ENCODE assay signal across 24 mouse cellular contexts in genomic region chr11:68882107-68882506, GRCm38 (mm10). TPM values are rescaled to one million over a fixed set of nuclear protein-coding genes. Genes with fewer than 3 reads are reported as not detected.
DNase-seq lines count a peak whose midpoint lies in the region; ATAC-seq lines count a peak whose summit lies in the region.
"Had no signal": no experiment of that assay in that cellular context is flagged by ENCODE, and none has a peak within 500 bp of the region (broad histone marks: within the 10 kb centered on the region; RNA-seq: fewer than 3 reads in every experiment).

No protein-coding gene starts in this region.

- H3K4me1 ChIP-seq in heart, embryonic 12.5 days (replicated peaks), result peaks cover 5% of the 10 kb centered on the region
- H3K4me1 ChIP-seq in midbrain, embryonic 11.5 days (ENCODE audit: control insufficient read depth, insufficient read depth, low read length), result no peaks in the 10 kb centered on the region
- H3K4me1 ChIP-seq in midbrain, embryonic 13.5 days (replicated peaks), result no peaks in the 10 kb centered on the region
- peaks cover 4% of the 10 kb centered on the region; the same call in 1 of the 2 replicates for H3K4me1 ChIP-seq in embryonic facial prominence, embryonic 10.5 days
- H3K4me1 ChIP-seq: forebrain, embryonic 10.5 days; neural tube, embryonic 15.5 days had no signal

- no peaks in the 10 kb centered on the region for H3K36me3 ChIP-seq in heart, embryonic 12.5 days
- H3K36me3 ChIP-seq in midbrain, embryonic 11.5 days (ENCODE audit: control insufficient read depth, insufficient read depth, low read length), result no peaks in the 10 kb centered on the region
- H3K36me3 ChIP-seq in midbrain, embryonic 13.5 days, result no peaks in the 10 kb centered on the region
- H3K36me3 ChIP-seq in embryonic facial prominence, embryonic 10.5 days (replicated peaks), result no peaks in the 10 kb centered on the region
- H3K36me3 ChIP-seq: forebrain, embryonic 10.5 days; limb, embryonic 12.5 days; neural tube, embryonic 15.5 days had no signal

- H3K4me2 ChIP-seq in heart, embryonic 12.5 days, result 0 out of 2 replicates have a peak overlapping the region, but pooled peaks have one; percentile 27
- no peak overlapping the region for H3K4me2 ChIP-seq in midbrain, embryonic 11.5 days
- no peak overlapping the region for H3K4me2 ChIP-seq in midbrain, embryonic 13.5 days (replicated peaks)
- H3K4me2 ChIP-seq: limb, embryonic 12.5 days; neural tube, embryonic 15.5 days had no signal

- no peaks in the 10 kb centered on the region for H3K9me3 ChIP-seq in heart, embryonic 12.5 days (replicated peaks)
- H3K9me3 ChIP-seq in midbrain, embryonic 11.5 days (ENCODE audit: control insufficient read depth, low read length), result no peaks in the 10 kb centered on the region
- H3K9me3 ChIP-seq in midbrain, embryonic 13.5 days, result no peaks in the 10 kb centered on the region
- H3K9me3 ChIP-seq in embryonic facial prominence, embryonic 10.5 days, result no peaks in the 10 kb centered on the region
- H3K9me3 ChIP-seq: forebrain, embryonic 10.5 days; limb, embryonic 12.5 days; megakaryocyte, embryonic 14.5 days; neural tube, embryonic 15.5 days had no signal

- no peaks in the 10 kb centered on the region for H3K27me3 ChIP-seq in heart, embryonic 12.5 days (replicated peaks)
- H3K27me3 ChIP-seq in midbrain, embryonic 11.5 days (ENCODE audit: control insufficient read depth, insufficient read depth, low read length), result no peaks in the 10 kb centered on the region
- no peaks in the 10 kb centered on the region for H3K27me3 ChIP-seq in midbrain, embryonic 13.5 days
- H3K27me3 ChIP-seq in embryonic facial prominence, embryonic 10.5 days (replicated peaks; ENCODE audit: low read depth, poor library complexity, severe bottlenecking), result no peaks in the 10 kb centered on the region; the same call in 1 of the 2 replicates
- H3K27me3 ChIP-seq: limb, embryonic 12.5 days; neural tube, embryonic 15.5 days had no signal

- H3K4me3 ChIP-seq in heart, embryonic 12.5 days, result no peak overlapping the region
- H3K4me3 ChIP-seq in midbrain, embryonic 11.5 days (ENCODE audit: low read depth, low read length), result no peak overlapping the region
- no peak overlapping the region for H3K4me3 ChIP-seq in midbrain, embryonic 13.5 days (replicated peaks)
- no peak overlapping the region for H3K4me3 ChIP-seq in embryonic facial prominence, embryonic 10.5 days
- H3K4me3 ChIP-seq: forebrain, embryonic 10.5 days; gastrocnemius, adult 2 months; limb, embryonic 12.5 days; megakaryocyte, embryonic 14.5 days; neural tube, embryonic 15.5 days had no signal

- no peak for DNase-seq in heart, postnatal 36 days
- DNase-seq in midbrain, embryonic 11.5 days (ENCODE audit: low spot score, missing footprints), result peak; percentile 21
- DNase-seq in embryonic facial prominence, embryonic 10.5 days (ENCODE audit: low spot score), result peak; percentile 37
- no peak for DNase-seq in cerebellum, postnatal 25 days
- DNase-seq: adrenal gland, postnatal 10 days; cerebellum, adult 9-11 months; embryo, embryonic 11 days; gastrocnemius, adult 2 months; kidney, adult 9 months; kidney, postnatal 4 days; lung, adult 18-20 months; lung, postnatal 14 days had no signal

- 0 out of 2 replicates have a peak overlapping the region, but pooled peaks have one; percentile 4 for H3K9ac ChIP-seq in heart, embryonic 12.5 days
- H3K9ac ChIP-seq in midbrain, embryonic 11.5 days (ENCODE audit: low read length), result no peak overlapping the region
- no peak overlapping the region for H3K9ac ChIP-seq in midbrain, embryonic 13.5 days (replicated peaks)
- H3K9ac ChIP-seq: limb, embryonic 12.5 days; neural tube, embryonic 15.5 days had no signal

- H3K27ac ChIP-seq in heart, embryonic 12.5 days (ENCODE audit: poor library complexity, severe bottlenecking), result no peak overlapping the region
- no peak overlapping the region for H3K27ac ChIP-seq in midbrain, embryonic 11.5 days (ENCODE audit: low read depth, low read length)
- H3K27ac ChIP-seq in midbrain, embryonic 13.5 days, result no peak overlapping the region
- H3K27ac ChIP-seq in embryonic facial prominence, embryonic 10.5 days (replicated peaks), result no peak overlapping the region
- H3K27ac ChIP-seq: forebrain, embryonic 10.5 days; gastrocnemius, adult 2 months; limb, embryonic 12.5 days; neural tube, embryonic 15.5 days had no signal

- WGBS in heart, embryonic 12.5 days, result 24% methylated on average over 14 of the region's 14 CpGs
- 21% methylated on average over 14 of the region's 14 CpGs for WGBS in midbrain, embryonic 11.5 days
- 16% methylated on average over 14 of the region's 14 CpGs for WGBS in midbrain, embryonic 13.5 days
- WGBS in embryonic facial prominence, embryonic 10.5 days, result 18% methylated on average over 14 of the region's 14 CpGs

- ATAC-seq in heart, embryonic 12.5 days (ENCODE audit: insufficient number of reproducible peaks, low FRiP score), result no peak
- no peak for ATAC-seq in midbrain, embryonic 11.5 days (ENCODE audit: low FRiP score)
- no peak for ATAC-seq in midbrain, embryonic 13.5 days
- ATAC-seq in inflammation-experienced regulatory T-cells, adult 6 months, result no peak
- ATAC-seq: midbrain, embryonic 16.5 days had no signal

- intact Hi-C loops in heart, postnatal 36 days (cut with DNase I), result no loop called here

RNA-seq across cellular contexts. Expression of gene Rnf222, which starts 6.2 kb away (rescaled TPM):
- polyA plus RNA-seq in heart, embryonic 12.5 days (2016; fragmentation: Nextera tagmentation; extraction: Ambion mirVana), result 0.17 TPM in 1 of 2 replicates, not detected in the other
- total RNA-seq in heart, postnatal 36 days (2021), result not detected
- 0.04 and 0.07 TPM in 2 replicates for polyA plus RNA-seq in midbrain, embryonic 11.5 days (2014; fragmentation: Nextera tagmentation; extraction: Ambion mirVana)
- 0.04 and 0.05 TPM in 2 replicates for polyA plus RNA-seq in midbrain, embryonic 13.5 days (2015; fragmentation: Nextera tagmentation; extraction: Ambion mirVana)
- not detected in 2 replicates for polyA plus RNA-seq in embryonic facial prominence, embryonic 10.5 days (2016; fragmentation: Nextera tagmentation; extraction: Ambion mirVana)
- not detected for polyA plus RNA-seq in inflammation-experienced regulatory T-cells, adult 6 months (2017; shearing (Covaris generic))
- total RNA-seq: gastrocnemius, adult 2 months; layer of hippocampus, postnatal 10 days; left cerebral cortex, postnatal 10 days had no signal
- polyA plus RNA-seq: hindbrain, embryonic 11.5 days; midbrain, embryonic 16.5 days; neural tube, embryonic 15.5 days had no signal

RNA-seq across cellular contexts. Expression of gene Ndel1, which starts 10.4 kb away (rescaled TPM):
- polyA plus RNA-seq in heart, embryonic 12.5 days (2016; fragmentation: Nextera tagmentation; extraction: Ambion mirVana), result 62.7 and 67.0 TPM in 2 replicates
- 10 to 100 TPM; 60.9 to 71.3 TPM for total RNA-seq in heart, postnatal 36 days (2021)
- 47.6 and 49.6 TPM in 2 replicates for polyA plus RNA-seq in midbrain, embryonic 11.5 days (2014; fragmentation: Nextera tagmentation; extraction: Ambion mirVana)
- 79.9 and 80.8 TPM in 2 replicates for polyA plus RNA-seq in midbrain, embryonic 13.5 days (2015; fragmentation: Nextera tagmentation; extraction: Ambion mirVana)
- 56.5 and 57.4 TPM in 2 replicates for polyA plus RNA-seq in embryonic facial prominence, embryonic 10.5 days (2016; fragmentation: Nextera tagmentation; extraction: Ambion mirVana)
- polyA plus RNA-seq in inflammation-experienced regulatory T-cells, adult 6 months (2017; shearing (Covaris generic)), result 10 to 100 TPM; 30.8 to 36.0 (median 32.1) TPM

RNA-seq across cellular contexts. Expression of gene Rpl26, which starts 19.3 kb away (rescaled TPM):
- polyA plus RNA-seq in heart, embryonic 12.5 days (2016; fragmentation: Nextera tagmentation; extraction: Ambion mirVana), result 640 and 666 TPM in 2 replicates
- total RNA-seq in heart, postnatal 36 days (2021), result 100 to 1,000 TPM; 655 to 678 TPM
- polyA plus RNA-seq in midbrain, embryonic 11.5 days (2014; fragmentation: Nextera tagmentation; extraction: Ambion mirVana), result 841 and 881 TPM in 2 replicates
- polyA plus RNA-seq in midbrain, embryonic 13.5 days (2015; fragmentation: Nextera tagmentation; extraction: Ambion mirVana), result 718 and 727 TPM in 2 replicates
- polyA plus RNA-seq in embryonic facial prominence, embryonic 10.5 days (2016; fragmentation: Nextera tagmentation; extraction: Ambion mirVana), result 1,085 and 1,128 TPM in 2 replicates
- 1,000 to 10,000 TPM; 1,371 to 2,270 (median 2,196) TPM for polyA plus RNA-seq in inflammation-experienced regulatory T-cells, adult 6 months (2017; shearing (Covaris generic))

RNA-seq across cellular contexts. Expression of gene Odf4, which starts 44.8 kb away (rescaled TPM):
- not detected in 2 replicates for polyA plus RNA-seq in heart, embryonic 12.5 days (2016; fragmentation: Nextera tagmentation; extraction: Ambion mirVana)
- total RNA-seq in heart, postnatal 36 days (2021), result not detected
- polyA plus RNA-seq in midbrain, embryonic 11.5 days (2014; fragmentation: Nextera tagmentation; extraction: Ambion mirVana), result not detected in 2 replicates
- 0.57 and 0.73 TPM in 2 replicates for polyA plus RNA-seq in midbrain, embryonic 13.5 days (2015; fragmentation: Nextera tagmentation; extraction: Ambion mirVana)
- polyA plus RNA-seq in embryonic facial prominence, embryonic 10.5 days (2016; fragmentation: Nextera tagmentation; extraction: Ambion mirVana), result not detected in 2 replicates
- polyA plus RNA-seq in inflammation-experienced regulatory T-cells, adult 6 months (2017; shearing (Covaris generic)), result not detected
- total RNA-seq: gastrocnemius, adult 2 months had no signal
- polyA plus RNA-seq: forebrain, embryonic 10.5 days; heart, embryonic 16.5 days; limb, embryonic 12.5 days had no signal

Comparison
In these comparisons a context has a peak if more than half of its experiments do, and no peak if none do; other contexts are left out.
1. DNase-seq: peak in midbrain, embryonic 11.5 days (single experiment) and embryonic facial prominence, embryonic 10.5 days (single experiment); none in heart, postnatal 36 days (0 of 2) and cerebellum, postnatal 25 days (0 of 2).